Mouse (Mus musculus) G1E (cell line): Measurements from ENCODE around the gene Tmod2.

Experiments
- CTCF ChIP-seq: IDR thresholded peaks from 2 replicates; pipeline ENCODE4 v1.5.1; 2012; ENCODE audit warnings: low read depth, low read length, inconsistent platforms, mixed read lengths
- GATA1 ChIP-seq: IDR thresholded peaks from 2 replicates; pipeline ENCODE4 v1.6.1; 2012; ENCODE audit warnings: borderline replicate concordance, low read length, inconsistent platforms, mixed read lengths
- POLR2AphosphoS5 ChIP-seq: IDR thresholded peaks from 2 replicates; pipeline ENCODE4 v1.6.1; 2012; ENCODE audit warnings: low read depth, low read length, inconsistent platforms; ENCODE audit not compliant: insufficient replicate concordance
- TAL1 ChIP-seq: conservative IDR thresholded peaks from 2 replicates; pipeline ENCODE4 v1.6.1; 2012; ENCODE audit warnings: low read depth, low read length, inconsistent platforms, mixed read lengths

DNA sequence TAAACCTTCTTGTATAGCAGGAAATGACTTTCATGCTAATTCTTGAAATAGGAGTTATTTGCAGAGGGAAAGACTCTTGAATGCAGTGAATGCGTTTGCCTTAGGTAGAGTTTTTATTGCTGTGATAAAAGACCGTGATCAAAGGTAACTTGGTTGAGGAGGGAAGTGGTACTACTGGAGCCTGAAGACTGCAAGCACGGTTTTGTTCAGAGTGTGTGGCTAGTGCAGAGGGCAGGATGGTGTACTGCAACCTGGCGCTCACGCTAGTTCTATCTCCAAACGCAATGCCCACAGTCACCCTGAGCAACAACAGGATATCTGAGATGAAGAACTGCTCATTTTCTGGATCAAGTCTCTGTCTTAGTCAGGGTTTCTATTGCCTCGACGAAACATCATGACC lies 22.5 kb upstream of the Tmod2 start:
- no peak for TF ChIP-seq CTCF
- no peak for TF ChIP-seq POLR2AphosphoS5
- no peak for TF ChIP-seq GATA1
- TF ChIP-seq TAL1 = no peak
